Mouse (Mus musculus): ENCODE data around the gene Afg3l1. TPM values are rescaled to one million over a fixed set of nuclear protein-coding genes. Genes with fewer than 3 reads are reported as not detected.
"Not testable (repeated sequence)": the region's sequence is repeated elsewhere in the genome, so short reads cannot be mapped to it uniquely, and the experiment has no call there.

Gene Afg3l1
- 10 to 100 TPM; 45.0 to 48.8 (median 47.8) TPM for total RNA-seq (2022)

- peak; percentile 92 to 93 for DNase-seq (ENCODE audit: low spot score in 2 of 2)
Observed at GRCm38 (mm10) chr8:123477737-123478258, at the start of gene Afg3l1. Afg3l1 (plus strand) TSS chr8:123477903.

GRCm38 (mm10) chr8:123428343-123428893, 49.3 kb upstream of the Afg3l1 start:
- no peak for DNase-seq (ENCODE audit: low spot score in 2 of 2)

- DNase-seq (ENCODE audit: low spot score in 2 of 2), result no peak
Observed at GRCm38 (mm10) chr8:123428939-123429721, 48.6 kb upstream of the Afg3l1 start.

- not testable (repeated sequence) for DNase-seq (ENCODE audit: low spot score in 2 of 2)
Observed at GRCm38 (mm10) chr8:123429722-123430013, 48.0 kb upstream of the Afg3l1 start.

- DNase-seq (ENCODE audit: low spot score in 2 of 2), result not testable (repeated sequence)
Observed at GRCm38 (mm10) chr8:123430936-123431335, 46.8 kb upstream of the Afg3l1 start.

- DNase-seq (ENCODE audit: low spot score in 2 of 2), result no peak
Observed at GRCm38 (mm10) chr8:123431616-123432365, 45.9 kb upstream of the Afg3l1 start.

GRCm38 (mm10) chr8:123432381-123432780, 45.3 kb upstream of the Afg3l1 start:
- no peak for DNase-seq (ENCODE audit: low spot score in 2 of 2)

GRCm38 (mm10) chr8:123433241-123433974, 44.3 kb upstream of the Afg3l1 start:
- DNase-seq (ENCODE audit: low spot score in 2 of 2), result not testable (repeated sequence)

- no peak for DNase-seq (ENCODE audit: low spot score in 2 of 2)
Observed at GRCm38 (mm10) chr8:123441788-123442187, 35.9 kb upstream of the Afg3l1 start.

GRCm38 (mm10) chr8:123442351-123442750, 35.4 kb upstream of the Afg3l1 start:
- no peak for DNase-seq (ENCODE audit: low spot score in 2 of 2)

- peak; percentile 90 for DNase-seq (ENCODE audit: low spot score in 2 of 2)
Observed at GRCm38 (mm10) chr8:123442871-123443575, 34.7 kb upstream of the Afg3l1 start.

- no peak for DNase-seq (ENCODE audit: low spot score in 2 of 2)
Observed at GRCm38 (mm10) chr8:123443576-123443921, 34.2 kb upstream of the Afg3l1 start.

- no peak for DNase-seq (ENCODE audit: low spot score in 2 of 2)
Observed at GRCm38 (mm10) chr8:123444131-123444530, 33.6 kb upstream of the Afg3l1 start.

- no peak for DNase-seq (ENCODE audit: low spot score in 2 of 2)
Observed at GRCm38 (mm10) chr8:123445981-123446380, 31.7 kb upstream of the Afg3l1 start.

- DNase-seq (ENCODE audit: low spot score in 2 of 2), result no peak
Observed at GRCm38 (mm10) chr8:123446799-123447198, 30.9 kb upstream of the Afg3l1 start.

- no peak for DNase-seq (ENCODE audit: low spot score in 2 of 2)
Observed at GRCm38 (mm10) chr8:123450783-123451182, 26.9 kb upstream of the Afg3l1 start.

- not testable (repeated sequence) for DNase-seq (ENCODE audit: low spot score in 2 of 2)
Observed at GRCm38 (mm10) chr8:123451747-123452146, 26.0 kb upstream of the Afg3l1 start.

- DNase-seq (ENCODE audit: low spot score in 2 of 2), result no peak
Observed at GRCm38 (mm10) chr8:123452149-123452548, 25.6 kb upstream of the Afg3l1 start.

GRCm38 (mm10) chr8:123453291-123453690, 24.4 kb upstream of the Afg3l1 start:
- no peak for DNase-seq (ENCODE audit: low spot score in 2 of 2)

- DNase-seq (ENCODE audit: low spot score in 2 of 2), result no peak
Observed at GRCm38 (mm10) chr8:123453951-123454350, 23.8 kb upstream of the Afg3l1 start.

- DNase-seq (ENCODE audit: low spot score in 2 of 2), result no peak
Observed at GRCm38 (mm10) chr8:123454559-123454958, 23.1 kb upstream of the Afg3l1 start.

Measured in gastrocnemius, adult 8-10 months (tissue).